Mouse (Mus musculus) neural tube, embryonic 14.5 days (tissue): ENCODE data around the gene Fnbp1. TPM values are rescaled to one million over a fixed set of nuclear protein-coding genes. Genes with fewer than 3 reads are reported as not detected.

ENCODE experiments used
- ATAC-seq: fragments of 200-750 bp; cut with Nextera tagmentation; 2 replicates; pipeline ENCODE4 v1.8.0; 2017; ENCODE audit warnings: low read depth, mild to moderate bottlenecking, moderate TSS enrichment, moderate library complexity
- H3K27ac ChIP-seq: fragments of 300-500 bp; sonication (generic); 2 replicates; pipeline ENCODE4 v1.5.1; 2014; ENCODE audit warnings: low read depth, mild to moderate bottlenecking, control low read depth, low read length, moderate library complexity, mixed read lengths
- H3K27me3 ChIP-seq: fragments of 300-500 bp; sonication (generic); 2 replicates; pipeline ENCODE4 v1.6.1; 2014; ENCODE audit warnings: low read length; ENCODE audit not compliant: control insufficient read depth, insufficient read depth
- H3K36me3 ChIP-seq: fragments of 300-500 bp; sonication (generic); 2 replicates; pipeline ENCODE4 v1.6.1; 2014; ENCODE audit warnings: low read length, mixed read lengths; ENCODE audit not compliant: control insufficient read depth, insufficient read depth
- H3K4me1 ChIP-seq: fragments of 300-500 bp; sonication (generic); 2 replicates; pipeline ENCODE4 v1.6.1; 2014; ENCODE audit warnings: low read length; ENCODE audit not compliant: control insufficient read depth, insufficient read depth
- H3K4me2 ChIP-seq: fragments of 300-500 bp; sonication (generic); 2 replicates; pipeline ENCODE4 v1.6.1; 2014; ENCODE audit warnings: mild to moderate bottlenecking, low read depth, low read length, control low read depth
- H3K4me3 ChIP-seq: fragments of 300-500 bp; sonication (generic); 2 replicates; pipeline ENCODE4 v1.5.1; 2014; ENCODE audit warnings: low read depth, low read length, control low read depth, mixed read lengths
- H3K9ac ChIP-seq: fragments of 300-500 bp; sonication (generic); replicated peaks from 2 replicates; pipeline ENCODE4 v1.6.1; 2014; ENCODE audit warnings: low read depth, mild to moderate bottlenecking, control low read depth, low read length, mixed read lengths
- H3K9me3 ChIP-seq: fragments of 300-500 bp; sonication (generic); 2 replicates; pipeline ENCODE4 v1.6.1; 2016; ENCODE audit warnings: low read length; ENCODE audit not compliant: control insufficient read depth
- WGBS: fragments of 180-500 bp; shearing (Covaris S2); extraction: QIAGEN DNeasy Blood & Tissue Kit; methylation state at CpG from one replicate; pipeline ENCODE4 v1.1.7; 2014; 5-methylcytosine and 5-hydroxymethylcytosine counted together
- polyA plus RNA-seq: library from polyadenylated mRNA; unstranded; fragments of >200 nt; fragmentation: Nextera tagmentation; extraction: Ambion mirVana; gene quantifications from 2 replicates; pipeline ENCODE4 v1.2.1, GENCODE M21; 2014

Fnbp1 gene
- polyA plus RNA-seq, 1 experiment from 2014 or later: 33.3 TPM

- Histone ChIP-seq H3K36me3 (peaks cover 44% of the 10 kb centered on the region), H3K9me3 (no peaks in the 10 kb centered on the region), H3K4me2 (no peak overlapping the region), H3K4me1 (no peaks in the 10 kb centered on the region), H3K27ac (no peak overlapping the region), H3K4me3 (no peak overlapping the region), H3K9ac (no peak overlapping the region), H3K27me3 (no peaks in the 10 kb centered on the region)
- WGBS: 75% methylated on average over 14 of the region's 14 CpGs
- no peak for ATAC-seq
Measured at GRCm38 (mm10) chr2:31013371-31014120, 128.3 kb downstream of the Fnbp1 start.

- H3K27me3 ChIP-seq: no peaks in the 10 kb centered on the region
- no peak overlapping the region for H3K27ac ChIP-seq
- H3K9ac ChIP-seq: no peak overlapping the region
- 87% methylated on average over 5 of the region's 5 CpGs for WGBS
- H3K36me3 ChIP-seq: peaks cover 48% of the 10 kb centered on the region
- no peak overlapping the region for H3K4me3 ChIP-seq
- ATAC-seq: no peak
- H3K4me2 ChIP-seq: no peak overlapping the region
- H3K9me3 ChIP-seq: no peaks in the 10 kb centered on the region
- H3K4me1 ChIP-seq: no peaks in the 10 kb centered on the region
Measured at GRCm38 (mm10) chr2:31007208-31007607, 134.6 kb downstream of the Fnbp1 start.

- ATAC-seq: no peak
- peaks cover 51% of the 10 kb centered on the region for H3K36me3 ChIP-seq
- H3K27me3 ChIP-seq: no peaks in the 10 kb centered on the region
- H3K4me1 ChIP-seq: no peaks in the 10 kb centered on the region
- WGBS: 67% methylated on average over 5 of the region's 5 CpGs
- H3K9ac ChIP-seq: no peak overlapping the region
- no peak overlapping the region for H3K27ac ChIP-seq
- H3K4me3 ChIP-seq: no peak overlapping the region
- no peaks in the 10 kb centered on the region for H3K9me3 ChIP-seq
- H3K4me2 ChIP-seq: no peak overlapping the region
Measured at GRCm38 (mm10) chr2:31006434-31006833, 135.4 kb downstream of the Fnbp1 start.

GRCm38 (mm10) chr2:31005453-31005852, 136.4 kb downstream of the Fnbp1 start:
- Histone ChIP-seq H3K27me3 (no peaks in the 10 kb centered on the region), H3K9ac (no peak overlapping the region), H3K4me1 (no peaks in the 10 kb centered on the region), H3K9me3 (no peaks in the 10 kb centered on the region), H3K4me2 (no peak overlapping the region), H3K36me3 (peaks cover 48% of the 10 kb centered on the region), H3K27ac (no peak overlapping the region), H3K4me3 (no peak overlapping the region)
- 69% methylated on average over 2 of the region's 2 CpGs for WGBS
- no peak for ATAC-seq

- H3K9me3 ChIP-seq: no peaks in the 10 kb centered on the region
- H3K27me3 ChIP-seq: no peaks in the 10 kb centered on the region
- H3K4me3 ChIP-seq: no peak overlapping the region
- WGBS: 95% methylated on average over 10 of the region's 10 CpGs
- H3K4me2 ChIP-seq: no peak overlapping the region
- peaks cover 50% of the 10 kb centered on the region for H3K36me3 ChIP-seq
- H3K27ac ChIP-seq: no peak overlapping the region
- no peak for ATAC-seq
- H3K9ac ChIP-seq: no peak overlapping the region
- 0 out of 2 replicates have a peak, but pooled peaks cover 4% of the 10 kb centered on the region for H3K4me1 ChIP-seq
Measured at GRCm38 (mm10) chr2:31002857-31003256, 139.0 kb downstream of the Fnbp1 start.

GRCm38 (mm10) chr2:30998443-30999260, 143.2 kb downstream of the Fnbp1 start:
- Histone ChIP-seq H3K9ac (0 out of 2 replicates have a peak overlapping the region, but pooled peaks have one; percentile 11), H3K4me3 (no peak overlapping the region), H3K27me3 (no peaks in the 10 kb centered on the region), H3K4me2 (no peak overlapping the region), H3K36me3 (peaks cover 28% of the 10 kb centered on the region), H3K27ac (peak overlapping the region; percentile 62), H3K9me3 (no peaks in the 10 kb centered on the region), H3K4me1 (0 out of 2 replicates have a peak, but pooled peaks cover 4% of the 10 kb centered on the region)
- ATAC-seq: peak; percentile 72
- 36% methylated on average over 8 of the region's 8 CpGs for WGBS

- H3K4me3 ChIP-seq: no peak overlapping the region
- WGBS: 85% methylated on average over 11 of the region's 11 CpGs
- no peaks in the 10 kb centered on the region for H3K27me3 ChIP-seq
- ATAC-seq: no peak
- H3K9ac ChIP-seq: no peak overlapping the region
- H3K9me3 ChIP-seq: no peaks in the 10 kb centered on the region
- 0 out of 2 replicates have a peak, but pooled peaks cover 4% of the 10 kb centered on the region for H3K4me1 ChIP-seq
- H3K4me2 ChIP-seq: no peak overlapping the region
- peaks cover 5% of the 10 kb centered on the region; the same call in 1 of the 2 replicates for H3K36me3 ChIP-seq
- no peak overlapping the region for H3K27ac ChIP-seq
Measured at GRCm38 (mm10) chr2:30995432-30995996, 146.3 kb downstream of the Fnbp1 start.

GRCm38 (mm10) chr2:30994853-30995252, 147.0 kb downstream of the Fnbp1 start:
- Histone ChIP-seq H3K27me3 (no peaks in the 10 kb centered on the region), H3K27ac (no peak overlapping the region), H3K36me3 (no peaks in the 10 kb centered on the region), H3K9ac (no peak overlapping the region), H3K4me3 (no peak overlapping the region), H3K4me2 (no peak overlapping the region), H3K9me3 (no peaks in the 10 kb centered on the region), H3K4me1 (0 out of 2 replicates have a peak, but pooled peaks cover 4% of the 10 kb centered on the region)
- no peak for ATAC-seq
- 94% methylated on average over 4 of the region's 4 CpGs for WGBS
